Mouse (Mus musculus): ENCODE data around the gene Ankrd13d.
A peak's percentile ranks its signal among the peaks of the same experiment; 100 is the strongest.
"Not testable (repeated sequence)": the region's sequence is repeated elsewhere in the genome, so short reads cannot be mapped to it uniquely, and the experiment has no call there.

The Ankrd13d gene

DNA sequence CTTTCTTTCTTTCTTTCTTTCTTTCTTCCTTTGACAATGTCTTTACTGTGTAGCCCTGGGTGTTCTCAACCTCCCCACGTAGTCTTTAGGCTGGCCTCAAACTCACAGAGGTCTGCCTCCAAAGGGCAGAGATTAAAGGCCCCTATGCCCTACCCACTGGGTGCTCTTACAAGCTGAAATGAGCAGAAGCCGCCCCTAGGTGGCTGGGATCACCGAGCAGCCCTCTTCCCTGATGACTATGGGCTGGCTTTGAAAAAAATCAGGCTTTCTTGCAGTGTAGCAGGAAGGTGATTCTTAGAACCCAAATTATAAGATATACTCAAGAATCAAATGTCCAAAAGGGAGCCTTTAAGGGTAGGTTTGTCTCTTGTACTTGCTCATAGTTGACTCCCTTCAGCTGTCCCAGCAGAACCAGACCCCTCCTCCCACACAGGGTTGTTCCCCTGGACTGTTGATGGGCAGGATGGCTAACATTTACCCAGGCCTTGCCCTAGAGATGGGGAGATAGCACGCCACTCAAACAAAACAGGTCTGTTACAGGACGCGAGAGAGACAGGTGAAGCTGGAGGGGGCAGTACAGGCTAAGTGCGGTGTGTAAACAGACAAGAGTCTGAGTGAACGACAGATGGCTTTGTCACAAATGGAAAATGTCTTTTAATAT, 21.8 kb downstream of the Ankrd13d start:
- no peak for DNase-seq

DNA sequence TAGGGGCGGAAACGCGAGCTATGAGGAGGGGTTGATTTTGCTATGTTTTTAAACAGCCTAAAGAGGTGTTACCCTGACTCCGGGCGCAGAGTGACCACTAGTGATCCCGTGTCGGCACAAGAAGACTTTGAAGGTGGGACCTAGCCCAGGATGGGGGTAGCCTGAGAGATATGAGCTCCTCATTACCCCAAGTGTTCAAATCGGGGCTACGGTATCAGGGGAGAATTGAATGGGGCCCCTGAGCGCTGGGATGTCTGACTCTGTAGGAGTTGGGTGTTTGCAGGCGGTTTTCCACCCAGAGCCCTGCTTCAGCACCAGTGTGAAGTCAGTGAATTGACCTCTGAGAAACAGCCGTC, 25.1 kb downstream of the Ankrd13d start:
- DNase-seq: no peak

DNA sequence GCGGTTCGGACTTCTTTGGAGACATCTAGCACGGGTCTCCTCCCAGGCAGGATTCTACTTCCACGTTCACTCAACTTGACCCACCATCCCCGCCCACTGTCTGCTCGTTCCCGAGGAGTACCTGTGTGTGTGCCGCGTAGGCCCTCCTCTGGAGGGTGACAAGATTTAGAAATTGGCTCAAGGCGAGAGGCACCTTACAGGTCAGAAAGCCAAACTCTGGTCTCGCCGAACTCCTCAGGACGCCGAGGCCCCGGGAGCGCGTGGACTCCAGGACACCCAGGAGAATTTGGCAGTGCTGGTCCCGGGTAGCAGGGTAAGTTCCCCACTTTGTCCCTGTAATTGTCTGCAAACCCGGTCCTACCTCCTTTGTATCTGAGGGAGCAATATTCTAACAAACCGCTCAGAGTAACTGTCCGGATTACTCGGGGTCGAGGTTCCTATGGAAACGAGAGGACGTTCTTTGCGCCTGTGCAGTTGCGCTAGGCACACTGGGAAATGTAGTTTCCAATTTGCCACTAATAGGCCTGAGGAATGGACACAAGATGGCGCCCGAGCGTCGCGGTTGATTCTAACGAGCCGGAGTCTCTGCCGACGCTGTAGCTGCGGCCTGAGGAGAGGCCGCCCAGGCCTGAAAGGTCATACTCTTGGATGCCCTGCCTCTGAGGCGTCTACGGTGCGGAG, 25.6 kb downstream of the Ankrd13d start:
- DNase-seq: peak; percentile 93 to 96

DNA sequence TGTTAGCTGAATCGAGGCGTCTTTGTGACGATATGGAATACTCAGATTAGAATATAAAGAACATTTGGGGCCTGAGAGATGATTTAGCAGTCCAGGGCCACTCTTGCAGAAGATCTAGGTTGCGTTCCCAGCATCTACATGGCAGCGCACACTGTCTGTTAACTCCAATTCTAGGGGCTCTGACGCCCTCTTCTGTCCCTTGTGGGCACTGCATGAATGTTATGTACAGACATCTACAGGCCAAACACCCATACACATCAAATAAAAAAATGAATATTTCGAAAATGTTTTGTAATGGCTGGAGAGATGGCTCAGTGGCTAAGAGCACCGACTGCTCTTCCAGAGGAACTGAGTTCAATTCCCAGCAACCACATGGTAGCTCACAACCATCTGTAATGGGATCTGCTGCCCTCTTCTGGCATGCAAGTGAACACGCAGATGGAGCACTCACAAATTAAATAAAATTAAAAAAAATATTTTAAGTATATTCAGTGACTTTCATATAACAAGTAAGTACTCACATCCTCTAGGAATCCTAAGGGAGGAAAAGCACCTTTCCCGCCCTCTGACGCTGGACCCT, 27.3 kb downstream of the Ankrd13d start:
- no peak for DNase-seq

DNA sequence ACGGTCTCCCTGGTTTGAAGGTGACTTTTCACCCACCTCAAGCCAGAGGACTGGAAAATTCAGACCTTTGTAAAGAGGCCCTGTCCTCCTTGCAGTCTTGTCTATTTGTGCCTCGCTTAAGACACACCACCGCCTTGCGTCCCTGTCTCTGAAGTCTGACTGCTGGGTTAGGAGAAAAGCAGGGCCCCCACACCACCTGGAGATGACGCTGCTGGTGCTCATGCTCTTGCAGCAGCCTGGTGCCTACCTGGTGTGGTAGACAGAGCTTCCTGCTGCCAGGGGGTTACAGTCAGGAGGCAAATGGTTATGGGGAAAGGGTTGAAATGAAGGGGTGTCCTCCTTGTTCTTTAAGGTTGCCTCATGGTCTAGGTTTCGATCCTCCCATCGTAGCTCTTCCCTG, 28.7 kb downstream of the Ankrd13d start:
- no peak for DNase-seq

DNA sequence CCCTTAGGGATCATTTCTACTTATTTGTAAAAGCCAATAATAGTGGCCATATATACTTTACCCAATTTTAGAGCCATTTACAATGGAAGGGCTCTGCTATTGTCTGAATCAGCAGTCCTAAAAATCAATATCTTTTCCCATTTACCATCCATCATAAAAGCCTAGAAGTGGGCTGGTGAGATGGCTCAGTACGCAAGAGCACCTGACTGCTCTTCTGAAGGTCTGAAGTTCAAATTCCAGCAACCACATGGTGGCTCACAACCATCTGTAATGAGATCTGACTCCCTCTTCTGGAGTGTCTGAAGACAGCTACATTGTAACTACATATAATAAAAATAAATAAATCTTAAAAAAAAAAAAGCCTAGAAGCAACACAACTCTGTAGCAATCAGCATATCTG, 34.3 kb downstream of the Ankrd13d start:
- DNase-seq: not testable (repeated sequence)

DNA sequence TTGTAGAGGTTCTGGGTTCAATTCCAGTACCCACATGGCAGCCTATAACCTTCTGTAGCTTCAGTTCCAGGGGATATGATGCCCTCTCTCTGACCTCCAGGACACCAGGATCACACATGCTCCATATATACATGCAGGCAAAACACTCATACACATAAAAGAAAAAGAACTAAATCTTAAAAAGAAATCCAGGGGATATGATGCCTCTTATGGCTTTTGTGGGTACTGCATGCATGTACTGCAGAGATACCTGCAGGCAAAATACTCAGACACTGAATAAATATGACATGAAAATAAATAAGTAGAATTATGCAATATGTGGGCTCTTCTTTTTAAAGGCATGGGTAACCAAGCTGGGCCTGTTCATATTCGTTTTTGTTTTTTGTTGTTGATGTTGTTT, 35.9 kb downstream of the Ankrd13d start:
- no peak for DNase-seq

DNA sequence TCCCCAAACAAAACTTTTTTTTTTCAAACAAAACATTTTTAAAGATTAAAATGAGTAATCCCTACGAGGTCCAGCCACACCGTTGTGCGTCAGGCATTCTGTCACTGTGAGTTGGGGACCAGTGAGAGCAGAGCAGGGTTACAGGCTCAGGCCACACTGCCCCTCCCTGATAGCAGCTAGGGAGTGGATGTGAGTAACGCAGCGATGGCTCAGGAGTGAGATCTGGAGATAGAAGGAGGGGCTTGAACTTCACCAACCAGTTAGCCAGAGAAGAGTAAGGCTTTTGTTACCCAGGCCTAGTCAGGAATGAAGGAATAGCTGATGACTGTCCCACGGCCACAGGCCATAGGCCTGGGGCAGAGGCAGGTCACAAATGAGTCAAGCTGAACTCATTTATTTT, 38.2 kb downstream of the Ankrd13d start:
- no peak for DNase-seq

DNA sequence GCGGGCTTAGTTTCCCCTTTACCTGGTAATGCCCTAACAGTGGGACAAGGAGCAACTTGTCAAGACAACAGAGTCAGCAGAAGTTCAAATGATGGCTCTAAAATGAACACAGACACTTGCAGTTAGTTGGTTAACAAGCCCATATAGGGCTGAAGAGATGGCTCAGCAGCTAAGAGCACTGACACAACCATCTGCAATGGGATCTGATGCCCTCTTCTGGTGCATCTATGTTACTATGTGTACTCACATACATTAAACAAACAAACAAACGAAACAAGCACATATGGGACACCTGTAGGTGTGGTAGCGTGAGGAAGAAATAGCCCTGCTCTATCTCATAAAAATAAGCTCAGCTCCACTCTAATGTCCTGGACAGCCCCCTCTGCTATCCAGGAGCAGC, 40.5 kb downstream of the Ankrd13d start:
- no peak for DNase-seq

DNA sequence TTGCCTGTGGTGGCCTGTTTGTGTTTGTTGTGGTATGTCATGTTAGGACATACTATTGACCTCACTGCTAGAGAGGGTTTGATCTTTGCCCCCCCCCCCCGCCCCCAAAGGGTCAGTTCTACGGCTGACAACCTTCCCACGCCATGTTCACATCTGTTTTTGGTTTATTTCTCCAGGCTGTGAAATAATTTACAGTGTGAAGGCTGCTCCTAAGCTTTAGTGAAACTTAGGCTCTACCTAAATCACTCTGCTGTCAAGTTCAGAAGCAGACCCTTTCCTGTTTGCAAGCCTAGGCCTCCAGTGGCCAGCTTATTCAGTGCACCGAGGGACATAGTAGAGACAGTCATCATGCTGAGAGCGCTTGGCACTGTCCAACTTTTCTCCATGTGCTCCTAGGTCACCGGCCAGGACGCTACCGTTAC, 42.7 kb downstream of the Ankrd13d start:
- no peak for DNase-seq

DNA sequence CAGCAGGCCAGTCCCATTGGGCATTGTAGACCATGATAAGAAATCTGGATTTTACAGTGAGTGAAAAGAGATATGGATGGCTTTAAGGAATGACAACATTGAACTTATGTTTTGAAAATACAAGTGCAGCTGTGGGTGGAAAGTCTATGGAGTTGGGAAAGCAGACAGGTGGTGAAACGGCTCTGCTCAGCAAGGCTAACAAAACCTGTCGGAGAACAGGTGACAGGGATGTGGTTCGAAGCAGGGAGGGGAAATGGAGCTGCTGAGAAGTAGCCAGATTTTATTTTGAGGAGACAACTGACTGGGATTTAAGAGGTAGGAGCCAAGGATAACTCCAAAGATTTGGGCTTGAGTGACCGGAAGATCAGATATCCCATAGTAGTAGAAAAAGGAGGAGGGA, 48.4 kb downstream of the Ankrd13d start:
- DNase-seq: no peak

DNA sequence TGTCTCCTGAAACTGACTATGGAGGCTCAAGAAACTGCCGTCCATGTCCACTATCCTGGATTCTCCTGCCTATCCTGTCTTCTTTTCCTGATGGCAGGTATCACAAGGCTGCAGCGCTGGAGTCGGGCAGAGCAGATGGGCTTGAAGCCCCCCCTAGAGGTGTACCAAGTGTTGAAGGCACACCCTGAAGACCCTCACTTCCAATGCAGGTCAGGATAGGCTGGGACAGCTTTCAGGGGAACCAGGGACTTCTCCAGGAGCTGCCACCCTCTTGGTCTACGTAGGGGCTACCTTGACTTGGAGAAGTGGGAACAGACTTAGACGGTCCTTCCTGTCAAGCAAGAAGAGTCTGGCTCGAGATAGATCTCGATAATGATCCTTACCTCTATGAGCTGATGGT, 50.3 kb downstream of the Ankrd13d start:
- no peak for DNase-seq

DNA sequence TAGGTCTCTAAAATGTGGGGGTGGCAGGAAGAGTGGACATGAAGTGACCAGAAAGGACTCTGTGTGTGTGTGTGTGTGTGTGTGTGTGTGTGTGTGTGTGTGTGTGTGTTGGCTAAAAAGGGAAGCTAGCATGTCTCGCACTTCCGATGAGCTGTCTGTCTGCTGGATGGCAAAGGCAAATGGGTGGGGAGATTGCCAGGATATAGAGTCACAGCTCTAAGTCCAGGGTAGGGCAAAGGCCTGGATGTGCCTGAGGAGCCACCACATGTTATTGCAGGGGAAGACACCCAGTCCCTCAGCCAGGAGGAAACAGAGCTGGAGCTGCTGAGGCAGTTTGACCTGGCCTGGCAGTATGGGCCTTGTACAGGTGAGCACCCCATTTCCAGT, 50.8 kb downstream of the Ankrd13d start:
- no peak for DNase-seq

DNA sequence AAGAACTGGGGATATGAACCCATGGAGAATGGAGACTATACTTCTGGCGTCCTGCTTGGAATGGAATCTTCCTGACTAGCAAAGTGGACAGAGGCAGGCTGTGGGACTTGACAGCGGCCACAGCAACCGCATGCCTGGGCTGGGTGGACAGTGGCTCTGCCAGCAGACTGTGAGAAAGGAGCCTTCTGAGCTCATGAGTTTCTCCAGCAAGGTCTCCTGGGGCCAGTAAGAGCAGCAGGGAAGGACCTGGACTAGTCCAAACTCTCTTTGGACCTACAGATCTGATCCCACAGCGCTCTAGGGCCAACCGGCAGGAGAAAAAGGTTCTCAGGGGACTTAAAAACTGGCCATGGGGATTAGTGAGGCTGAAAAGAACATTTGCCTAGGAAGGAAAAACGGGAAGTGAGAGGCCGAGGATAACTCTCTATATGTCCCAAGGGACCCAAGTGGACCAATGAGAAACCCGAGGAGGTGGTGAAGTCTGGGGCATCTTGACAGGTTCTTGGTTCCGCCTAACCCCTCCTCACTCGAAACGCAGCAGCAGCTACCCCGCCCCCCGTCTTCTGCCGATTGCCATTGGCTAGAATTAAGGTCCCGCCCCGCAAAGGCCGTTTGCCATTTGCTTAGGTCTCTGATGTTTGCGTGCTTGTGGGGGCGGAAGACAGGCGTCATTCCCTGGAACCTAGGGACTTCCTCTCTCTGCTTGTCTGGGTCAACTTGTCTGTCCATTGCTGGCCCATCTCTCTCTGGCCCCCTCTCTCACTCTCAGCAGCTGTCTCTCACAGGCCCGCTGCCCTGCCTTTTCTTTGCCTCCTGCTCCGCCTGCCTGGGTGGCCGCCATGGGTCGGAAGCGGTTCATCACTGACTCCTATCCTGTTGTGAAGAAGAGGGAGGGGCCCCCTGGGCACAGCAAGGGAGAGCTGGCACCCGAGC, 51.4 kb downstream of the Ankrd13d start, which contains the start of gene Pold4:
Gene Pold4, plus strand, starts transcription at position 647 of the 933 bp plus-strand sequence.
- DNase-seq: peak; percentile 98

DNA sequence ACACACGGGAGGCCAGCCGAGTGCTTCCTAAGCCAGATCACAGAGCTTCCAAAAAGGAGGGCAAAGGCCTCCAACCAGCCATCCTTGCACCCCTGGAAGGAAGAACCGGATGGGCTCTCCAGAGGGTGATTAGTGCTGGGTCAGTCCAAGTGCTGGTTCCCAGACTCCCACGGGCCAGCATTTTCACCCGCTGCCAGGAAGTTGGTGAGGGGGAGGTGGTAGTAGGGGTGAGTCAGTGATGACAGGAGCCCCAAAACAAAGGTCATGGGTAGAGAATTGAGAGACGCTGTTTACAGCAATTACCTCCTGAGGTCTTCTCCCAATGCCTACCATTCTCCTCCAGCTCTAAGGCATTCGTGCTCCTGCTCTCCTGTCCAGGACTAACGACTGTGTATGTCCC, 52.5 kb downstream of the Ankrd13d start:
- no peak for DNase-seq

DNA sequence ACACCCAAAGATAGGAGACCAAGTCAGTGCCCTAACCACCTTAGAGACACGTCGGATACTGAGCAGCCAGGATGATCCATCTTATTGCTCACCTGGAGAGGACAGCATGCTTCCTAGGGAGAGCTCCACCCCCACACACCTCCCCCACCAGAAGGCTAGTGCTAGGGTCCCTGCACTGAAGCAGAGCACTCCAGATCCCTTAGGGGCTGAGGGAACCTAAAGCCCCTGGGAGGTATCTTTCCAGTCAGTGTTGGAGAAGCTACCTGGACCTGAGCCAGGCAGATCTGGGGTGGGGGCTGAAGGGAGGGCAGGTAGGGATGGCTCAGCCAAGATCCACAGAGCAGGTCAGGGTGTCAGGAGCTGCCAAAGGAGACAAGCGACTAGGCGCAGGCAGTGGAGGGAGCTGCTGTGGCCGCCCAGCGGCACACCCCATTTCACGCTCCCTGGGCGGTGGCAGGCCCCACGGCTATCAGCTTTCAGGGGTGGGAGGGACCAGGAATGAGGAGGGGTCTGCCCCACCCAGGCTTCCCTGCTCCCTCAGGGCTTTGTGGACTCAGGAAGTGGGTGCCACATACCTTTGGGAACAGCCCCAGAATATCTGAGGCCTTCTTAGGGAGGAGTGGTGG, 53.4 kb downstream of the Ankrd13d start:
- no peak for DNase-seq

DNA sequence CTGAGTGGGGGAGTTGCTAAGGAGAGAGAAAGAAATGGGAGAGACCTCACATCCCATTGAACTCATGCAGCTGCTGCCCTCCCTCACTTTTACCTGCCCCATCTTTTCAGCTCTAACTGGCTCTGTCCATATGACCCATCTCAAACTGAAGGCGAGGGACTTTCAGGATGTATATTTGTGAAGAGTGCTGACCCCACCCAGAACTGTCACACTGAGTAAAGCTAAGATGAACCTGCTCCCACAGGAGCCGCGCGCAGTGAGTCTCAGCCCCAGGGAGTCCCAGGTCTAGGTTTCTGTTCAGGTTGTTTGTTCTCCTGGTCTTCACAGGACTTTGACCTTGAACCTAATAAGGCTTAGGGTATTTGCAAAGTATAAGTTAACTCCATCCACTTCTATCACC, 54.0 kb downstream of the Ankrd13d start:
- no peak for DNase-seq

DNA sequence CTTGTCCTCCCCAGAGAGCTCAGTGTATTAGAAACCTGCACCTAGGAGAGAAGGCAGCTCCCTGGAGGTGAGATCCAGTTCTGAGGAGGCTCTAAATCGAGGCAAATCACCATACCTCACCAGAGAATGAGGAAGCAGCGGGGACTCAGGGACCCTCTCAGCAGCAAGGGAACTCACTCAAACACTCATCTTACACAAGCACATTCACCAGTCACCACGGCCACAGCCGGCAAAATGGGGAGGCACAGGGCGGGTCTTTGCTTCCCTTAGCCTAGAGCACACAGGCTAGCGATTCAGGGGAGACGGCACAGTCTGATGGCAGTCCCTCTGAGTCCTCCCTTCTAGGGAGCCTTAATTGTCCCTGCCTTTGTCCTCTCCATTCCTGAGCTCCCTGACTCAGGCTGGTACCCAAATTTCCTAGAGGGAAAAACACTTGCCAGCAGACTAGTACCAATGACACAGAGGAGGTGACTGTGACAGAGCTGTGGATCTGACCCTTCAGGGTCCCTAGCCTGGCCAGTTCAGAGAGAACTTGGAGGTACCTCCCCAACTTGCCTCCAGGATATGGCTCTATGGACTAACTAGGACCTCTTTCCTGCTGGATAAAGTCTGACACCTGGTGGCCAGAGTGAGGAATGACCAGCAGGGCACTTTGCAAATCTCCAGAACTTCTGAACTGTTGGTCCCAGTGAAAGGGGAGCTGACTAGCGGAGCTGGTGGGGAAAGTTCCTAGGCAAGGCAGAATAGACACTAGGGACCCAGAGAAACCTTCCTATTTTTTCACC, 54.9 kb downstream of the Ankrd13d start:
- peak; percentile 62 to 74 for DNase-seq

DNA sequence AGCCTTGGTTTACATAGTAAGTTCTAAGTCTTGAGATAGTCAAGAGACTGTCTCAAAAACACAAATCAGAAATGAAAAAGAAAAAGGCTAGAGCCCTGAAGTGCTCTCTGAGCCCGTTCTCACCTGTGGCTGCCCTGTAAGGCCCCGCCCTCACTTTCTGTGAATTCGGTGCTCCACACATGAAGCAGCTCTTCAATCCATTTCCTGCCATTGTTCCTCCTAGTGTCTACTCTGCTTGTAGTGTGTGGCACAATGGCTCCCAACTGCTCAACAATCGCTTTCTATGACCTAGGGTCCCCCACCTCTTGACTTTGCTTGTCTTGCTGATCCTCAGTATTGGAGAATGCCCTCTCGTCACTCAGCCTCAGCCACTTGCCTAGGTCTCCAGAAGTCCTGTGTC, 55.5 kb downstream of the Ankrd13d start:
- DNase-seq: no peak

DNA sequence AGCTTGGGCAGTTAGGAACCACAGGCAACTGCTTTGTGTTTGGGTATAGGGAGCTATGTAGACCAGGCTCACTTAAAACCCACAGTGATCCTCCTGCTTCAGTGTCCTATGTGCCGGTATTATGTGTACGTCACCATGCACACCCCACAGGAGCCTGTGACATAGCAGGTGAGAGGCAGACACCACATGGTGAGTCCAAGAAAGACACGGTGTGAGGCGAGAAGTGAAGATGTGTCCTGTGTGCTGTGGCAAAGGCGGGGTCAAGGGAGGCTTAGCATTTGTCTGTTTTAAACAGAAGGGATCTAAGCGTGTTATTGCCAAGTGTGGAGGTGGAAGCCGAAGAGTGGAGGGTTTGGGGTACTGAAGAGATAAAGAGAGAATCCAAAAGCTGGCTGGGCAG, 56.2 kb downstream of the Ankrd13d start:
- no peak for DNase-seq

DNA sequence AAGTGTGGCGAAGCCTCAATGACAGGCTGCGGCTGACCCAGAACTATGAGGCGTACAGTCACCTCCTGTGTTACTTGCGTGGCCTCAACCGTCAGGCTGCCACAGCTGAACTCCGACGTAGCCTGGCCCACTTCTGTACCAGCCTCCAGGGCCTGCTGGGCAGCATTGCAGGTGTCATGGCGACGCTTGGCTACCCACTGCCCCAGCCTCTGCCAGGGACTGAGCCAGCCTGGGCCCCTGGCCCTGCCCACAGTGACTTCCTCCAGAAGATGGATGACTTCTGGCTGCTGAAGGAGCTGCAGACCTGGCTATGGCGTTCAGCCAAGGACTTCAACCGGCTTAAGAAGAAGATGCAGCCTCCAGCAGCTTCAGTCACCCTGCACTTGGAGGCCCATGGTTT, 60.8 kb downstream of the Ankrd13d start:
- no peak for DNase-seq

All from cerebellum, postnatal 36 days (tissue).